Mouse (Mus musculus): ENCODE data around the gene Fgf8. TPM values are rescaled to one million over a fixed set of nuclear protein-coding genes. Genes with fewer than 3 reads are reported as not detected.

The Fgf8 gene
- not detected in 2 replicates for polyA plus RNA-seq (2012; ENCODE audit: low replicate concordance)

DNA sequence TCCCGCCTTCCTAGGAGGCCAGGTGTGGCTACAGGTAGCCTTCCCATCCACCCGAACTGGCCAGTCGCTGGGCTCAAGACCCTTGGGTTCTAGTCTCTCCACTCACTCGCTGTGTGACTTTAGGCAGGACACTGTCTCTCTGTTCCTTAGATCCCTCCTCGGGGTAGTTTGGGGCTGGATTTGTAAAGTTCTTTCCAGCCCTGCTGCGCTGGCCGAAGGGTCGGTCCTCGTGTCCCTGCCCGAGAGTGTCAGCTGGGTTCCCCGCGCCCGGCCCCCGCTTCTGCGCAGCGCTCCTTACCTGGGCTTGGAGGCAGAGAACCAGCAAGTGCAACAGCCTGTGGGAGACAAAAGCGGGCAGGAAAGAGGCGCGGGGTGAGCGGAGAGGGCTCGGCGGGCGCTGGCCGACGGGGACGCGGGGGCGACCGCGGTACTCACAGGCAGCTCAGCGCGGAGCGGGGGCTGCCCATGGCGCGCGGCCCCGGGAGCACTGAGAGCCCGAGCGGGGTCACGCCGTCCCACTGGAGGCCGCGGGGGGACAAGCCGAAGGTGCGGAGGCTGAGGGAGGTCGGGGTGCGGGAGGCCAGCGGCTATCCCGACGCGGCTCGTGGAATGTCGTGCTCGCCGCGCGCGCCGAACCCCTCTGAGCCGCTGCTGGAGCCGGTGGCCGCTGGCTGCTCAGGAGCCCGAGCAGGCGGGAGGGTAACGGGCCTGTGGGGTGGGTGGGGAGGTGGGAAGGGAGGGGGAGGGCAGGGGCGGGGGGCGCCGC is at the start of gene Fgf8:
Fgf8 (minus strand) TSS at position 698 of the 766 bp plus-strand sequence.

DNA sequence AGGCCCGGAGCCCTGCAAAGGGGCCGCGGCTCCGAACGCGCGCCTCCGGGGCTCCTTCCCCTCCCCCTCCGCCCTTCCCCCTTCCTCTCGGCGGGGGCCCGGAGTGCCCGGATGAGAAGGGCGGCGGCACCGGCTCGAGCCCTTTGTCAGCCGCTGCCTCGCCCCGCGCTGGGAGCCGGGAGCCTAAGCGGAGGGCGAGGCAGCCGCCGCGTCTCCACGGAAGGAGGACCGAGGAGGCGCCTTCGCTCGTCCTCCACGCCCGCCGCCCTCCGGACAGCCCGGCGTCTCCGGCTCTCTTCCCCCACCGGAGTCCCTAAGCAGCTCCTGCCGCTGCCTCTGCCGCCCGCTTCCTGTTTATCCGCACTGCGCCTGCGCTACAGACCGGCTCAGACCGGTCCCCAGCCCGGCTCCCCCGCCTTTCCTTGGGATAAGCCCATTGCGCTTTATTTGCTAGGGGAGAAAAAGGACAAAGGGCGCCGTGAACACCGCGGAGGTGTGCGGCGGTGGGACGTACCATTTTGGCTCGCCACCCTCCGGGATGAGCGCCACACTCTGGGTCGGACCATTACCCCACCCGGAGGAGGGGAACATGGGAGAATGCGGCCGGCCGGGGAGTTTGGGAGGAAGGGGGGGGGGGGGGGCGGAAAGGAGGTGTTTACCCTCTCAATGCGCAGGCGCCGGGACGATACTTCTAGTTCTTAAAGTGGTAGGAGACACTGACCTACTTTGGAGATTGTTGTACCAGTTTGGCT is 40.6 kb upstream of the Fgf8 start, which contains the start of gene Mgea5:
Mgea5 (minus strand) TSS at position 657 of the 752 bp plus-strand sequence.

DNA sequence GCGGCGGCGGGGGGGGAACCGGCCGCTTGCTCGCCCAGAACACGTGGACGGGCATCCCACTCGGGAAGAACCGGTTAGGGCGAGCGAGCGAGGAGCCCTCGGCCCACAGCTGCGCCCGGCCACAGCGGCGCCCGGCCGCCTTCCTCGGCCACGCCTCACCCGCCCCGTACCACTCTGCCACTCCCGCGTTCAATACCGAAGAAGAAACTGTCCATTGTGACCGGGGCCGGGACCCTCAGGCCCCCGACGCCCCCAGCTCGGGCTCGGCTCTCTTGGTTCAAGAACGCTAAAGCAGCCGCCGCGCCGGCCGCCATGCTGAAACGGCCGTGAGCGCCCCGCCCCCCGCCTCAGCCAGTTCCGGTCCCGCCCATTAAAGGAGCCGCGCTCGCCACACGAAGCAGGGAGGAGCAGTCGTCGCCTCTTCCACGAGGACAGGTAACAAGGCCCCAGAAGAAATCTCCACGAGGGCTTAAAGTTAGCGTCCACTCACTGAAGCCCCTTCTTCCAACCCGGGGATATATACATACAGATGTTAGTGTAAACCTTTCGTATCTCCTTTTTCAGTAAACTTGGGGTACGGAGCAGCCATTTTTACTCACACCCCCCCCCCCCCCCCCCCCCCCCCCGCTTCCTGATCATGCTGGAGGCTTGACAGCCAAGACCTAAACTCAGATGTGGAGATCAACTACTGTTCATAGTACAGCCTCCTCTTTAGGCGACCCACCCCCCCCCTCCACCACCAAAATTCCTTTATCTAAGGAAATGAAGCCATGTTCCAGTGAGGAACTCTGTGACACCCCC is 6.7 kb upstream of the Fgf8 start, which contains the start of gene Npm3:
Npm3 (minus strand) TSS at position 349 of the 801 bp plus-strand sequence.

Other genes starting within 250 kb of the Fgf8 start
- gene Poll, start 182.4 kb downstream of the Fgf8 start, polyA plus RNA-seq (2012; ENCODE audit: low replicate concordance) = 4.7 and 11.4 TPM in 2 replicates
- gene Gm17018, start 182.3 kb downstream of the Fgf8 start, polyA plus RNA-seq (2012; ENCODE audit: low replicate concordance) = 6.4 and 17.5 TPM in 2 replicates
- gene Fbxw4, start 82.6 kb downstream of the Fgf8 start, polyA plus RNA-seq (2012; ENCODE audit: low replicate concordance) = 19.1 and 36.4 TPM in 2 replicates
- gene Npm3, start 6.7 kb upstream of the Fgf8 start, polyA plus RNA-seq (2012; ENCODE audit: low replicate concordance) = 73.4 and 84.6 TPM in 2 replicates
- gene Mgea5, start 40.9 kb upstream of the Fgf8 start, polyA plus RNA-seq (2012; ENCODE audit: low replicate concordance) = 22.0 and 22.2 TPM in 2 replicates
- 0.06 and 0.09 TPM in 2 replicates for gene Kcnip2, start 73.1 kb upstream of the Fgf8 start, polyA plus RNA-seq (2012; ENCODE audit: low replicate concordance)